Mouse (Mus musculus): ENCODE measurements around the gene Rpain. TPM values are rescaled to one million over a fixed set of nuclear protein-coding genes. Genes with fewer than 3 reads are reported as not detected.
A peak's percentile ranks its signal among the peaks of the same experiment; 100 is the strongest.

Gene Rpain
- 48.1 and 69.5 TPM in 2 replicates for polyA plus RNA-seq (2012; rRNA removed)

GRCm38 (mm10) chr11:70969821-70970559 lies at the start of gene Rpain, which contains the start of gene Nup88:
Rpain (plus strand) TSS chr11:70970213.
Nup88 (minus strand) TSS chr11:70969973.
- TF ChIP-seq CTCF (IDR thresholded peaks at IDR 0.05; ENCODE audit: borderline replicate concordance, extremely low read depth, insufficient read depth, insufficient read length) (no peak), POLR2A (IDR thresholded peaks at IDR 0.05; ENCODE audit: borderline replicate concordance, extremely low read depth, insufficient read depth, insufficient read length, poor library complexity, severe bottlenecking) (peak; percentile 44; the same call in 1 of the 2 replicates)
- DNase-seq (ENCODE audit: low read depth), result peak; percentile 99

DNA sequence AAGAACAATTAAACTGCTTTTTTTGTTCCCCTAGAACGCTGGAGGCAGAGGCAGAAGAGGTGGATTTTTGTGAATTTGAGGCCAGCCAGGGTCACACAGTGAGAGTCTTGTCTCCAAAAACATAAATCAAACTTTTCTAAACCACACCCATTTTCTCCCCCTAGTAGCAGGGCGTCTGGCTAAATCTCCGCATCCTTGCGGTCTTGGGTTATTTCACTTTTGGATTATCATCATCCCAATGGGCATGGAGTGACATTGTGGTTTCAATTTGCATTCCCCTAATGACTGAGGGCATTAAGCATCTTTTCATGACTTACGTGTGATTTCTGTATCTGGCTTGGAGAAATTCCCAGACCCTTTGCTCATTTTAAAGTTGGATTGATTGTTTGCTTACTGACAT lies 38.6 kb upstream of the Rpain start:
- no peak for DNase-seq (ENCODE audit: low read depth)
- no peak for TF ChIP-seq CTCF (IDR thresholded peaks at IDR 0.05; ENCODE audit: borderline replicate concordance, extremely low read depth, insufficient read depth, insufficient read length)
- TF ChIP-seq POLR2A (IDR thresholded peaks at IDR 0.05; ENCODE audit: borderline replicate concordance, extremely low read depth, insufficient read depth, insufficient read length, poor library complexity, severe bottlenecking), result no peak

GRCm38 (mm10) chr11:70935316-70935715 lies 34.7 kb upstream of the Rpain start:
- no peak for DNase-seq (ENCODE audit: low read depth)
- no peak for TF ChIP-seq POLR2A (IDR thresholded peaks at IDR 0.05; ENCODE audit: borderline replicate concordance, extremely low read depth, insufficient read depth, insufficient read length, poor library complexity, severe bottlenecking)
- no peak for TF ChIP-seq CTCF (IDR thresholded peaks at IDR 0.05; ENCODE audit: borderline replicate concordance, extremely low read depth, insufficient read depth, insufficient read length)

GRCm38 (mm10) chr11:70942596-70942995 lies 27.4 kb upstream of the Rpain start:
- TF ChIP-seq POLR2A (IDR thresholded peaks at IDR 0.05; ENCODE audit: borderline replicate concordance, extremely low read depth, insufficient read depth, insufficient read length, poor library complexity, severe bottlenecking) (no peak), CTCF (IDR thresholded peaks at IDR 0.05; ENCODE audit: borderline replicate concordance, extremely low read depth, insufficient read depth, insufficient read length) (no peak)
- DNase-seq (ENCODE audit: low read depth), result no peak

- TF ChIP-seq CTCF (IDR thresholded peaks at IDR 0.05; ENCODE audit: borderline replicate concordance, extremely low read depth, insufficient read depth, insufficient read length) (no peak), POLR2A (IDR thresholded peaks at IDR 0.05; ENCODE audit: borderline replicate concordance, extremely low read depth, insufficient read depth, insufficient read length, poor library complexity, severe bottlenecking) (no peak)
- DNase-seq (ENCODE audit: low read depth), result no peak
These were observed 26.4 kb upstream of the Rpain start for GRCm38 (mm10) chr11:70943651-70944050.

DNA sequence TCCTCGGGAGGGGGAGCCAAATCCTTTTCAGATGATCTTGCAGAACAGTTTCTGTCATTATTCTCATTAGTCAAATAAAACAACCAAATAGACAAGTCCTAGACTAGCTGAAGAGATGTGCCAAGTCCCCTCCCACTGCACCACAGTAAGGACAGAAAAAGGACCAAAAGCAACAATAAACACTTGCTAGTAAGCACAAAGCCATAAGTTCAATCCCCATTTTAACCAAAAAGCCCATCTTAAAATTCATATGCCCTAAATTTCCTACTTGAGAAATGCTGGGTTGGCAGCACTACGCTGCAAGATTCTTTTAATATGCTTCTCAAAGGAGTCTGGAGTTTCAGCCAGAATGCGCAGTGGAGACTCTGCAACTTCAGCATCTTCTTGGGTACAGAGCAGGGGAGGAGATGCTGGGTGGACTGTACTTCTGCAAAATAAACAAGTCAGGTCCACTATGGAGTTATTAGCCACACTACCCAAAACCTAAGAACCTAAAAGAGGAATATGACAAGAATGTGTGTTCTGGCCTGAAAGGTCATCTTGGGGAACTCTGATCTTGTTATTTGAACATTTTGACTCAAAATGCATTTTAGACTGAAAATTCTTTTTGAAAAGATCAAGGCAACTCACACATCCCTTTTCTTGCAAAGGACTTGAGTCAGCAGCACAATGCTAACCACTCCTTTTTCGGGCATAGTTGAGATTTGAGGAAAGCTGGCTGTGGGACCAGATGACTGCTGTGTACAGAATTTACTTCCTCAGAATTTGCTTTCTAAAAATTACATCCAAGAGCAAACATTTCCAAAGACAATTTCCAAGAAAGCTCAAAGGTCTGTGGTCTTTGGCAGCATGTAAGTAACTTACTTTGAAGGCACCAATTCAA lies 24.8 kb upstream of the Rpain start:
- DNase-seq (ENCODE audit: low read depth), result no peak
- no peak for TF ChIP-seq CTCF (IDR thresholded peaks at IDR 0.05; ENCODE audit: borderline replicate concordance, extremely low read depth, insufficient read depth, insufficient read length)

- no peak for TF ChIP-seq CTCF (IDR thresholded peaks at IDR 0.05; ENCODE audit: borderline replicate concordance, extremely low read depth, insufficient read depth, insufficient read length)
- no peak for TF ChIP-seq POLR2A (IDR thresholded peaks at IDR 0.05; ENCODE audit: borderline replicate concordance, extremely low read depth, insufficient read depth, insufficient read length, poor library complexity, severe bottlenecking)
- DNase-seq (ENCODE audit: low read depth), result no peak
These were observed 15.3 kb upstream of the Rpain start for GRCm38 (mm10) chr11:70954711-70955110.

- no peak for TF ChIP-seq POLR2A (IDR thresholded peaks at IDR 0.05; ENCODE audit: borderline replicate concordance, extremely low read depth, insufficient read depth, insufficient read length, poor library complexity, severe bottlenecking)
- TF ChIP-seq CTCF (IDR thresholded peaks at IDR 0.05; ENCODE audit: borderline replicate concordance, extremely low read depth, insufficient read depth, insufficient read length), result no peak
- no peak for DNase-seq (ENCODE audit: low read depth)
These were observed 9.0 kb upstream of the Rpain start for GRCm38 (mm10) chr11:70960786-70961554.

GRCm38 (mm10) chr11:70964222-70964907 lies 5.6 kb upstream of the Rpain start:
- TF ChIP-seq CTCF (IDR thresholded peaks at IDR 0.05; ENCODE audit: borderline replicate concordance, extremely low read depth, insufficient read depth, insufficient read length) (no peak), POLR2A (IDR thresholded peaks at IDR 0.05; ENCODE audit: borderline replicate concordance, extremely low read depth, insufficient read depth, insufficient read length, poor library complexity, severe bottlenecking) (no peak)
- no peak for DNase-seq (ENCODE audit: low read depth)

DNA sequence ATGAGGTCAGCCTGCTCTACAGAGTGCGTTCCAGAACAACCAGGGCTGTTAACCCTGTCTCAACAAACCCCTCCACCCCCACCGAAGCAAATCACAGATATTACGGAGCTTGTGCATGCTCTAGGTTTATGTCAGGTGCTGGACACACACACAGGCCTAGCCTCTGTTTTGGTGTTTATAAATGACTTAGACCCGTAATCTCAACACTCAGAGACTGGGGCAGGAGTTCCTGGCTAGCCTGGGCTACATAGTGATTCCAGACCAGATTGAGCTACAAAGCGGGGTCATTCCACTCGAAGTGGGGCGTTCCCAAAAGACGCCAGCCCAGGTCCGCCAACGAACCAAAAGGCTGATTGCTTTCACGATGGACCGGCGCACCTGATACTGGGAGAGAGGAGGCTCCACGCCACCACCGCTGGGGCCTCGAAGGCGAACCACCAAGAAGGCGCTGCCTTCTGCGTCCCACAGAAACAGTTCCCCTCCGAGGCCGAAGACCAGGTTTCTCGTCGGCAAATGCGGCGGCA lies 680 bp upstream of the Rpain start:
- DNase-seq (ENCODE audit: low read depth), result no peak

More for the DNA sequence above, 680 bp upstream of the Rpain start:
- no peak for TF ChIP-seq POLR2A (IDR thresholded peaks at IDR 0.05; ENCODE audit: borderline replicate concordance, extremely low read depth, insufficient read depth, insufficient read length, poor library complexity, severe bottlenecking)
- TF ChIP-seq CTCF (IDR thresholded peaks at IDR 0.05; ENCODE audit: borderline replicate concordance, extremely low read depth, insufficient read depth, insufficient read length), result no peak
